Mouse (Mus musculus) adrenal gland (tissue): ENCODE data around the gene B3gnt7.
"Not testable (repeated sequence)": the region's sequence is repeated elsewhere in the genome, so short reads cannot be mapped to it uniquely, and the experiment has no call there.

Experiments used
- intact Hi-C: fragments of 180-260 bp; cut with DNase I; formaldehyde crosslinking; loops from one replicate; pipeline ENCODE4 v1.15.1; 2025

B3gnt7 gene

GRCm38 (mm10) chr1:86301221-86302091 lies 1.2 kb upstream of the B3gnt7 start:
- intact Hi-C loops, result no loop called here

DNA sequence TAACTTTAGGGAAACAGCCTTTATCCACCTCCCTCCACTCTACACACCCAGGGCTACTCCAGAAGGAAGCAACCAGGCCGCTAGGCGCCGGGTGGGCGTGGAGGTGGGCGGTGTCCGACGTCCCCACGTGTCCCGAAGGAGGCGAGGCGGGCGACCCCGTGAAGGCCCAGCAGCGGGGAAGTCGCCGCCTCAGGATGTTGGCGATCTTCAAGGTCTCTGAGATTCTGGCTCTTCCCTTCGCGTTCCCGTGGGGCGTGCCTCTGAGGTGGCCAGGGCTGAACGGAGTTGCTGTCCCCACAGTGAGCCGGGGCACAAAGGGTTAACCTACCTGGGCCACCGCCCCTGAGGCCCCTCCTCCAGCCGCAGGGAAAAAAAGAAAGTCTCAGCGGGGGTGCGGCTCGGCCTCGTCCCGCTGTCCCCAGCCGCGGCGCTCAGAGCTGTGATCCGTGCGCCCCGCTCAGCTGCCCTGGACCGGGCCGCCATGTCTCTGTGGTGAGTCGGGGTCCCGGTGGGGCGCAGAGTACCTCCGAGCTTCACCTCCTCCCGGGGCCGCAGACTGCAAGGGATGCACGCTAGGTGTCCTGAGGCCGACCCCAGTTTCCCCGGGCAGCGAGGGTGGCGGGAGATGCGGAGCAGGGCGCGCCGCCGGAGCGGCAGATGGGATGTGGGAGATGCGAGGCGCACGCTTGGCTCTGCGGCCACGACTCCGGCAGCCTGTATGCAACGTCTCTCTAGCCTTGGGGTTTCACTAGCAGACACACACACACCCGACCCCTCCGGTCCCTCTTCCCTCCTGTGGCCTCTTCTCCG lies 636 bp downstream of the B3gnt7 start:
- intact Hi-C loops, result no loop called here

GRCm38 (mm10) chr1:86303873-86304250 lies 1.2 kb downstream of the B3gnt7 start:
- intact Hi-C loops, result no loop called here

GRCm38 (mm10) chr1:86306686-86307085 lies 4.1 kb downstream of the B3gnt7 start:
- intact Hi-C loops, result no loop called here

DNA sequence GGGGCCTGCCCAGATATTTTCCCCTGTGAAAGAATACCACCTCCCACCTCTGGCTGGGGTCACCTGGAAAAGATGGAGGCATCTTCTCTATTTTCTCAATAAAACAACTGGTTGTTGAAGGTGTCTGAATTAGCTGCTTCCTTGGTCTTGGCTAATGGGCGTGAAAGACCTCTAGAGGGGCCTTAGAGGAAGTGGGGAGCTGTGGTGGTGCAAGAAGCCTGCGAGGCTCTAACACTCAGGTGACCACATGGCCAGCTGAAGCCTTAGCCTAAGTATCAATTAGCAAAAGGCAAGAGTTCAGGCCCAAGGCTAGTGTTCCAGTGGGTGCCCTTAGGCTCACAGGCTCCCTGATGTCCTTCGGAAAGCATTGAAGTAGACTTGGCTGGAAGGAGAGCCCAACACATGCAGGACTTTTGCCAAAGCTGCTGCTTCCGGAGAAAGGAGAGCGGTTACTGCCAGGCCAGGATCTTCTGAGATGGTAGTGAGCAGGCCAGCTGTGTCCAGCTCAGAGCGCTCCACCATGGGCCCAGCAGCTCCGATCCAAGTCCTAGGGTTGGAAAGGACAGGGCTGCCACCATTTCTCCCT lies 4.6 kb downstream of the B3gnt7 start:
- intact Hi-C loops, result no loop called here

DNA sequence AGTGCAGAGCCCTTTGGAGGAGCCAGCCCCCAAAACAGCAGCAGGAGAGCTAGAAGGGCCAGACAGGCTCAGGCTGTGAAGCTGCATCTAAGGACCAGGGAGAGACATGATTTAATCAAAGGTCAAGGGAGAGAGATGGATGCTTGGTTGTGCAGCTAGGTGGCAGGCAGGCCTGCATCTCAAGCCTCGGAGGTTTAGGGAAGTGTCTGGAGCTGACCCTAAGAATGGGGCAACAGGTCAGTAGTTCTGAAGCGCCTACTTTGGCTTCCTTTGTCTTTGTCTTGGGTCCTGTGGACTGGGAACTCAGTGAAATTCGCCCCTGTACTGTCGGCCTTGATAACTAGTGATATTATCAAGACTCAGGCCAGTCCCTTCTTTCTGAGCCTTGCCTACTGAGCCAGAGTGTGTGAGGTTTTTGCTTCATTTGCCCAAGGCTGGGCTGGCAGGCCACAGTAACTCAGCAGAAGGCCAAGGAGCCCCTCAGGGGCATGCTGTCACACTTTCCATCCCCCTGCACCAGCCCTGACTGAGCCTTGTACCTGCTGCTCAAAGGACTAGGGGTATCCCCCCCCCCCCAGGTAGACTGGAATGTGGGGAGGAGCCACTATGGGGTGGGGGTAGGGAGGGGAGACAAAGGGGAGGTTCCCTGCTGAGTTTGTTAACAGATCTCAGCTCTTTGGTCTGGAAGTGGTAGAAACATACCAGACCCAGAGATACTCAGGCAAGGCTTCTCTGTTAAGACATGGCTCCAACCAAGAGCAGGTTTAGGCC lies 5.4 kb downstream of the B3gnt7 start:
- intact Hi-C loops, result no loop called here

GRCm38 (mm10) chr1:86309270-86309833 lies 6.7 kb downstream of the B3gnt7 start:
- intact Hi-C loops, result no loop called here

DNA sequence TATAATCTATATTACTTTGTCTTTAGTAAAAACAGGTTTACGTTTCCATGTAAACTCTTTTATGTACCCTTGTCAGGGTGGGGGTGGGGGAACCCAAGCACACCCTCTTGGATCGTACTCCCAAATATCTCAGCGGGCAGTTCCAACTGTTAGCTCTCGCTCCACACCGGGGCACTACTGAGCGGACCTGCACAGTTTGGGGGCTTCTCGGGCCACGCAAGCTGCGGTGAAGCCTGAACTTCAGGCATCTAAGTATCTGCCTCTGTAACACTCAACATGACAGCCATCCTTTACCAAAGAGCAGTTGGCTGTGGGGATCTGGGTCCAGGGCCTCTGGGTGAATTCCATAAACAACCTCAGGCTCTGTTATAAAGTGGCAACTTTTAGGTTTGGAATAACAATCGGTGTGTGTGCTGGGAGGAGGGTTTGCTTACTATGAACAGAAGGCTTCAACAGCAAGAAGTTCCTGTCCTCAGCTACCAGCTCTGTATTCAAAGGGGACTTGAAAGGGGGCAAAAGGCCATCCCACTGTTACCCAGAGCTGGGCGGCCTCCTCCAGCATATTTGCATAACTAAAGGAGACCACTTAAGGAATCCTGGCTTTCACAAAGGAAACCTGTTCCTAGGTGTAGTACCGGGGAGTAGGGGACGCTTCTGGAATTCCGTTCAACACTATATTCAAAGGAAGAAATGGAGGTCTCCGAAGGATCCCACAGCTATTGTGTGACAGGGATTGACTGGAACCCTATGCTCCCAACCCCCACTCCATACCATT lies 8.1 kb downstream of the B3gnt7 start:
- intact Hi-C loops, result no loop called here

GRCm38 (mm10) chr1:86311467-86312005 lies 8.9 kb downstream of the B3gnt7 start:
- intact Hi-C loops, result no loop called here

DNA sequence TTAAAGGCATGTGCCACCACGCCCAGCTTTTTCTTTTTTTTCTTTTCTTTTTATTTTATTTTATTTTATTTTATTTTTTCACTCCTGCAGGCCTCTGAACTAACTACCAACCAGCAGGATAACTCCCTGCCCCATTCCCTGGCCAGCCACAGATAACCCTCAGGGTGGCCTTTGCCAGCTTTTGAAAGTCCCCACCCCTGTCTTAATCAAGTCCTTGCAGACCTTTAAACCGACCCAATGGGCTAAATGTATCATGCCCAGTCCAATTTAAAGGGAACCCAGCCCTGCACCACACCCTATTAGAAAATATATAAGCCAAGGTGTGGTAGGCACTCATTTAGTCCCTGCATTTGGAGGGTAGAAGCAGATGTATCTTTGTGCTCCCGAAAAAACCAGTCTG lies 9.6 kb downstream of the B3gnt7 start:
- intact Hi-C loops, result no loop called here

- intact Hi-C loops, result no loop called here
Measured at GRCm38 (mm10) chr1:86313096-86313771, 10.6 kb downstream of the B3gnt7 start.

DNA sequence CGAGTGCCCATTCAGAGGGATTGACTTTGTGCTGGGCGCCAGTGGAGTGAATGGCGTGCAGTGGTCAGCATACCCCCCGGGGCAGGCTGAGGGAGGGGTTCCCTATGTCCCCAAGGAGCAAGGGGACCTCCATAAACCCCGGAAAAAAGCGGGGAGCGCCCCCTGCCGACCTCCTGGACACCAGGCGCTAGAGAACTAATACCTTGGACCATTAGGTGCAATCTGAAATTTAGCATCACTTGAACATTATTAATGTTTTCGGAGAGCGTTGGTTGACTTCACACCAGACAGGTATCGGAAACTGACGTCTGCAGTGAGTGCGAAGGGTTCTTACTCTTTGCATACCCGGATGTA lies 11.1 kb downstream of the B3gnt7 start:
- intact Hi-C loops, result loop anchor here (1.0 kb wide), 1 partner anchor 11 kb away; no protein-coding TSS in a partner anchor

DNA sequence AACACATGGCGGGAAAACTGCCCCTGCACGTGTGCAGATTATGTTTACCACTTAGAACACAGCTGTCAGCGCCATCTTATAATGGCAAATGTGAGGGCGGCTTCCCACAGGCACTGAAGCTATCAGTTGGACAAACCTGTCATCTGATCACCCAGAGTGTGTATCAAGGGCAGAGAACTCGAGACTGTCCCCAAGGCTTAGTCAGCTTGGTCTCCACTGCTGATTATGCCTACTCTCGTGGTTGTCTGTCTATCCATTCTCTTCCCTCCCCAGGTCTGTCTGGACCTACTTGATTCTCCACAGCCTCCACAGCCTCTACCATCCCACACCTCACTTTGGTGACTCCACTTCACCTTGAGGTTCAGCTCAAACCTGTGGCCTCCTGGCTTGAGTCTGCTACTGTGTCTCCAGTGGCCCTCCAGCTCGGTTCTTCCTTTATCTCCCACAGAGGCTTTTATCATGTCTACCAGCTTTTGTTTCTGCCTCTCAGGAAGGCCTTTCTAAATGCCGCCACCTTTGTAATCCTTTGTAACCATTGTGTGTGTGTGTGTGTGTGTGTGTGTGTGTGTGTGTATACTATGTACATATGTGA lies 18.3 kb downstream of the B3gnt7 start:
- intact Hi-C loops, result no loop called here

- intact Hi-C loops, result no loop called here
Measured at GRCm38 (mm10) chr1:86336330-86336729, 33.7 kb downstream of the B3gnt7 start.

GRCm38 (mm10) chr1:86339156-86339812 lies 36.7 kb downstream of the B3gnt7 start:
- intact Hi-C loops, result loop anchor here (1.0 kb wide), 1 partner anchor 125 kb away; no protein-coding TSS in a partner anchor

DNA sequence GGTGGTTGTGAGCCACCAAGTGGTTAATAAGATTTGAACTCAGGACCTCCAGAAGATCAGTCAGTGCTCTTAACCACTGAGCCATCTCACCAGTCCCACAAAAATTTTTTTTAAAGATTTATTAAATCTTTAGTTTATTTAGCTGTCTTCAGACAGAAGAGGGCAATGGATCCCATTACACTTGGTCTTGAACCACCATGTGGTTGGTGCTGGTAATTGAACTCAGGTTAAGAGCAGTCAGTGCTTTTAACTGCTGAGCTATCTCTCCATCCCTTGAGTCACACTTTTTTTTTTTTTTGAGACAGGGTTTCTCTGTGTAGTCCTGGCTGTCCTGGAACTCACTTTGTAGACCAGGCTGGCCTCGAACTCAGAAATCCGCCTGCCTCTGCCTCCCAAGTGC lies 38.5 kb downstream of the B3gnt7 start:
- intact Hi-C loops, result not testable (repeated sequence)

- intact Hi-C loops, result loop anchor here (2.0 kb wide), 1 partner anchor 164 kb away; no protein-coding TSS in a partner anchor
Measured at GRCm38 (mm10) chr1:86342371-86342770, 39.7 kb downstream of the B3gnt7 start.

GRCm38 (mm10) chr1:86343087-86343645 lies 40.5 kb downstream of the B3gnt7 start:
- intact Hi-C loops, result loop anchor here (2.0 kb wide), 1 partner anchor 164 kb away; no protein-coding TSS in a partner anchor
